Mouse (Mus musculus) cerebellum, adult 2 months (tissue): ENCODE measurements around the gene Slc22a1. TPM values are rescaled to one million over a fixed set of nuclear protein-coding genes. Genes with fewer than 3 reads are reported as not detected.
A peak's percentile ranks its signal among the peaks of the same experiment; 100 is the strongest.

ENCODE experiments used
- DNase-seq, 2 experiments: peaks; one replicate each; pipeline ENCODE4 v3.0.0; 2021
- H3K27ac ChIP-seq: fragments of 200-500 bp; 2 replicates; pipeline ENCODE4 v1.5.1; 2012; ENCODE audit warnings: low read length, control low read depth, inconsistent platforms; ENCODE audit not compliant: insufficient read depth
- H3K27me3 ChIP-seq: fragments of 200-500 bp; 2 replicates; pipeline ENCODE4 v1.6.1; 2012; ENCODE audit warnings: inconsistent platforms, mild to moderate bottlenecking, low read length, moderate library complexity; ENCODE audit not compliant: control insufficient read depth, insufficient read depth
- H3K4me1 ChIP-seq: fragments of 200-500 bp; 2 replicates; pipeline ENCODE4 v1.6.1; 2011; ENCODE audit warnings: low read length; ENCODE audit not compliant: control insufficient read depth, insufficient read depth
- H3K4me3 ChIP-seq: fragments of 200-500 bp; replicated peaks from 2 replicates; pipeline ENCODE3; 2011; ENCODE audit warnings: mild to moderate bottlenecking, low read depth, low read length, control low read depth; ENCODE audit not compliant: insufficient read depth
- CTCF ChIP-seq: fragments of 200-500 bp; IDR thresholded peaks from 2 replicates; pipeline ENCODE4 v1.5.1; 2011; ENCODE audit warnings: low read depth, mild to moderate bottlenecking, control low read depth, low read length, moderate library complexity, borderline replicate concordance; ENCODE audit not compliant: insufficient read depth
- POLR2A ChIP-seq: fragments of 200-500 bp; IDR thresholded peaks from 2 replicates; pipeline ENCODE4 v1.6.1; 2011; ENCODE audit warnings: low read length, control low read depth, borderline replicate concordance; ENCODE audit not compliant: insufficient read depth
- WGBS: fragments of 180-500 bp; shearing (Covaris S2); methylation state at CpG from one replicate; pipeline ENCODE4 v1.1.7; 2018; 5-methylcytosine and 5-hydroxymethylcytosine counted together
- polyA plus RNA-seq: library from polyadenylated mRNA; depleted of rRNA; stranded (reverse); fragments of >200 nt; gene quantifications from 2 replicates; pipeline ENCODE4 v1.2.3, GENCODE M21; 2012

Gene Slc22a1
- polyA plus RNA-seq, 1 experiment, result 0.46 TPM

- Histone ChIP-seq H3K4me1 (peaks cover 32% of the 10 kb centered on the region), H3K27ac (no peak overlapping the region), H3K27me3 (no peaks in the 10 kb centered on the region), H3K4me3 (no peak overlapping the region)
- TF ChIP-seq CTCF (no peak), POLR2A (no peak)
- 74% methylated on average over 1 of the region's 1 CpGs for WGBS
- DNase-seq, result no peak
These were observed 39.4 kb upstream of the Slc22a1 start for GRCm38 (mm10) chr17:12715032-12715431.

GRCm38 (mm10) chr17:12714080-12714561, 38.5 kb upstream of the Slc22a1 start:
- WGBS, result 51% methylated on average over 5 of the region's 5 CpGs
- DNase-seq, result no peak
- H3K4me1 ChIP-seq, result peaks cover 23% of the 10 kb centered on the region
- TF ChIP-seq POLR2A, result no peak
- peak; percentile 48; the same call in 1 of the 2 replicates for TF ChIP-seq CTCF
- no peak overlapping the region for H3K27ac ChIP-seq
- H3K4me3 ChIP-seq, result no peak overlapping the region
- H3K27me3 ChIP-seq, result no peaks in the 10 kb centered on the region

DNA sequence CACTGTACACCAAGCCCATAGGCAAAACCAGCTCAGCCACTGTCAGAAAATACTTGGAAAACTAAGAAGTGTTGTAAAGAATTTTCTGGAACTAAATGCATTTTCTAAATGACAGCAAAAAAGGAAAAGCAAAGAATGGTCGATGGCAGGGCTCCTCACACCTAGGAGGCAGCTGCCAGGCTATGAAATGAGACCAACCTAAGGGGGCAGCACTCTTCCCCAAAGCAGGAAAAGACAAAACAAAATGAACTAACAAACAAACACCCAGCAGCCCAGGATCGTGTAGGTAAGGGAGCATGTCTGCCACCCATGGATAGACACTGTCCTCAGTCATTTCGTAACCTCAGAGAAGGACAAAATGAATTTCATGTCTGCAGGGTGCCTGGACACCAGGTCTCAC, 37.4 kb upstream of the Slc22a1 start:
- Histone ChIP-seq H3K4me3 (no peak overlapping the region), H3K4me1 (peaks cover 16% of the 10 kb centered on the region), H3K27ac (no peak overlapping the region), H3K27me3 (no peaks in the 10 kb centered on the region)
- no peak for DNase-seq
- no peak for TF ChIP-seq CTCF
- no peak for TF ChIP-seq POLR2A
- 69% methylated on average over 3 of the region's 3 CpGs for WGBS

DNA sequence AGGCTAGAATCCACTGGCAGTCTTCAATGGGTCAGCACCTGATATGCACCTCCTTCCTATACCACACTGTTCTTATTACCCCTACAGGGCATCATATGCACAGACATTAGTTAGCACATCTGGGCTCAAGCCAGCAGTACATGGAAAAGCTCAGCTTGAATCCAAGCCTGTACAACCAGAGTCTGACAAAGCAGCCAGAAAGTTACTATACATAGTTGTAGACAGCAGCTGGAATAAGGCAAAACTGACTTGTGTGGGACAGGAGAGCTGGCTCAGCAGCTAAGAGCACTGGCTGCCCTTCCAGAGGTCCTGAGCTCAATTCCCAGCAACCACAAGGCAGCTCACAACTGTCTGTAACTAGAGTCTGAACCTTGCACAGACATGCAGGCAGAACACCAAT, 36.6 kb upstream of the Slc22a1 start:
- no peak overlapping the region for H3K27ac ChIP-seq
- TF ChIP-seq POLR2A (no peak), CTCF (no peak)
- H3K27me3 ChIP-seq, result no peaks in the 10 kb centered on the region
- DNase-seq, result no peak
- no peak overlapping the region for H3K4me3 ChIP-seq
- peaks cover 9% of the 10 kb centered on the region for H3K4me1 ChIP-seq

GRCm38 (mm10) chr17:12710976-12711375, 35.3 kb upstream of the Slc22a1 start:
- Histone ChIP-seq H3K4me1 (no peaks in the 10 kb centered on the region), H3K27me3 (no peaks in the 10 kb centered on the region), H3K27ac (no peak overlapping the region), H3K4me3 (no peak overlapping the region)
- WGBS, result 100% methylated on average over 2 of the region's 2 CpGs
- no peak for DNase-seq
- no peak for TF ChIP-seq CTCF
- TF ChIP-seq POLR2A, result no peak

DNA sequence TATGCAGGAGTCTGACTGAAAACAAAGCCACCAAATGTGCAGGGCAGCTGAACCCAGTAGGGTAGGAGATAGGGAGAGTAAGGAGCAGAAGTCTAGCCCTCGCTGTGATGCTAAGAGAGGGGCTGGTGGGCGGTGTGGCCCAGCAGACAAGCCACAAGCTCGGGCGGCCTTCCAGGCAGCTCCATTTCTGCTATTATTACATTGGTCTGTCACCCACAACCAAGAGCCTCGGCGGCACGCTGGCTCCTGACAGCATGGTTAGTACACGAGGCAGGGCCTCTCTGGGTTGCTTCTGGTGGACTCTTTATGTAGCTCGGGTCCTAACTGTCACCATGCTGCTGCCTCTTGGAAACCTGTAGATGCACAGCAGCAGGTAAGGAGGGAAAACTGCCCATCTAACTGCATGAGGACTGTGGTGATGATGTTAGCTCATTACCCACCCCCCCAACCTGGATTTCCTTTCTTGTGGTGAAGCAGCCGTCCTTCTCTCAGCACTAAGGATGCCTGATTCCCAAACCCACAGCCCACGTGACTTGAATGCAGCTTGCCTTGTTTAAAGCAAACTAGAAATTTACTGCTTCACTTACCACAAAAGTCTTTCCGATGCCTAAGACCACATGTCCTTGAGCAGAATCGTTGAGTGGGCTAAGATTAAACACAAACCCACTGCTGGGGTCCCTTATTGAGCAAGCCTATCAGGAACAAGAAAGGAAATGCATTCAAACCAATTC, 34.6 kb upstream of the Slc22a1 start:
- no peak for DNase-seq
- Histone ChIP-seq H3K4me1 (no peaks in the 10 kb centered on the region), H3K27me3 (no peaks in the 10 kb centered on the region), H3K4me3 (no peak overlapping the region), H3K27ac (no peak overlapping the region)
- TF ChIP-seq CTCF (no peak), POLR2A (no peak)
- WGBS, result 84% methylated on average over 13 of the region's 13 CpGs

DNA sequence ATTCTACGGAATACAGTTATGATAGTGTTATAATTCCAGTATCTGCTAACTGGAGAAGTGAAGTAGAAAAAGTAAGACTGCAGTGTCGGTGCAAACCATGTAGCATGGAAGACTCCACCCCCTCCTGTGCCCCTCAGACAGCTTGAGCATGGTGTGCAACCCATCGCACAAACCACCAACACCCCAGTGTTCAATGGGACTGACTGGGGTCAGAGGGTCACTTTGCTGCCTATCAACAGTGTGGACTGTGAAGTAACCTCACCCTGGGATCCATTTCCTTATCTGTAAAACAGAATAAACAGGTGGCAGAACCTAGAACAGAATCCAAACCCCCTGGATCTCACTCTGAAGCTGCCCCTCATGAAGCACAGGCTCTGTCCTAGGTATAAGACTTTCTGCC, 32.8 kb upstream of the Slc22a1 start:
- no peak for TF ChIP-seq POLR2A
- no peak for TF ChIP-seq CTCF
- Histone ChIP-seq H3K4me3 (no peak overlapping the region), H3K4me1 (peaks cover 1% of the 10 kb centered on the region; the same call in 1 of the 2 replicates), H3K27me3 (no peaks in the 10 kb centered on the region), H3K27ac (no peak overlapping the region)
- WGBS, result 92% methylated on average over 3 of the region's 3 CpGs
- DNase-seq, result no peak

GRCm38 (mm10) chr17:12706590-12707049, 31.0 kb upstream of the Slc22a1 start:
- peaks cover 6% of the 10 kb centered on the region for H3K4me1 ChIP-seq
- no peak overlapping the region for H3K27ac ChIP-seq
- no peak overlapping the region for H3K4me3 ChIP-seq
- no peak for DNase-seq
- TF ChIP-seq POLR2A (no peak), CTCF (no peak)
- 91% methylated on average over 10 of the region's 10 CpGs for WGBS
- H3K27me3 ChIP-seq, result no peaks in the 10 kb centered on the region
